ENCODE assay signal across 8 mouse cellular contexts in genomic region chr16:37682309-37682975, GRCm38 (mm10). TPM values are rescaled to one million over a fixed set of nuclear protein-coding genes. Genes with fewer than 3 reads are reported as not detected.
DNase-seq lines count a peak whose midpoint lies in the region; ATAC-seq and TF ChIP-seq lines count a peak whose summit lies in the region.

No protein-coding gene starts in this region.

- ATAC-seq in lung, postnatal 0 days: peak; percentile 75

- peak; percentile 89 for TF ChIP-seq CTCF in lung, postnatal 0 days (IDR thresholded peaks at IDR 0.05)

- H3K4me2 ChIP-seq in lung, postnatal 0 days (replicated peaks; ENCODE audit: low read depth, low read length): no peak overlapping the region

- TF ChIP-seq EP300 in lung, postnatal 0 days (IDR thresholded peaks at IDR 0.05): no peak

- intact Hi-C loops in heart, postnatal 36 days (cut with DNase I): loop anchor here (2.0 to 5.0 kb wide), 3 partner anchors 26 to 388 kb away; no protein-coding TSS in a partner anchor

- no peaks in the 10 kb centered on the region for H3K9me3 ChIP-seq in lung, postnatal 0 days (ENCODE audit: low read length)

- no peaks in the 10 kb centered on the region; the same call in none of the 2 replicates for H3K4me1 ChIP-seq in lung, postnatal 0 days (ENCODE audit: insufficient read depth, low read depth, low read length)

- H3K36me3 ChIP-seq in lung, postnatal 0 days (ENCODE audit: insufficient read depth, low read length): no peaks in the 10 kb centered on the region

- no peaks in the 10 kb centered on the region for H3K27me3 ChIP-seq in lung, postnatal 0 days (replicated peaks; ENCODE audit: insufficient read depth, low read length)

- no peak overlapping the region for H3K27ac ChIP-seq in lung, postnatal 0 days (ENCODE audit: low read length)

- no peak overlapping the region for H3K4me3 ChIP-seq in lung, postnatal 0 days (ENCODE audit: low read depth, low read length)

- peak; percentile 70 for DNase-seq in Muller cell, postnatal 12 days (ENCODE audit: inconsistent ontology term)
- DNase-seq in cerebellum, adult 8-10 months: peak; percentile 87
- DNase-seq in forelimb bud, embryonic 11.5 days (ENCODE audit: low read depth, low spot score): peak; percentile 77
- peak; percentile 81 to 89 for DNase-seq in heart, postnatal 36 days
- peak; percentile 87 to 94 for DNase-seq in layer of hippocampus, adult 8-10 months (ENCODE audit: low spot score in 2 of 2)
- peak; percentile 85 for DNase-seq in lung, postnatal 0 days (ENCODE audit: low spot score)
- DNase-seq in retina, embryonic 14.5 days (ENCODE audit: low spot score): peak; percentile 85
- DNase-seq in thymus, postnatal 4 days: peak; percentile 86

- H3K9ac ChIP-seq in lung, postnatal 0 days (replicated peaks; ENCODE audit: low read depth): no peak overlapping the region

- 32% methylated on average over 7 of the region's 7 CpGs for WGBS in lung, postnatal 0 days

RNA-seq across cellular contexts. Expression of gene Ndufb4, which starts 28.2 kb away (rescaled TPM):
- total RNA-seq in heart, postnatal 36 days (2021): 100 to 1,000 TPM; 164 to 183 TPM
- total RNA-seq in layer of hippocampus, adult 8-10 months (2022): 10 to 100 TPM; 66.8 to 77.5 (median 69.6) TPM
- 70.3 and 74.1 TPM in 2 replicates for polyA plus RNA-seq in lung, postnatal 0 days (2015; fragmentation: Nextera tagmentation; extraction: Ambion mirVana)
